Mouse (Mus musculus): ENCODE data around the gene Sel1l2. TPM values are rescaled to one million over a fixed set of nuclear protein-coding genes. Genes with fewer than 3 reads are reported as not detected.
"Not testable (repeated sequence)": the region's sequence is repeated elsewhere in the genome, so short reads cannot be mapped to it uniquely, and the experiment has no call there.

Gene Sel1l2
- polyA plus RNA-seq, 1 experiment from 2014 or later, result not detected

DNA sequence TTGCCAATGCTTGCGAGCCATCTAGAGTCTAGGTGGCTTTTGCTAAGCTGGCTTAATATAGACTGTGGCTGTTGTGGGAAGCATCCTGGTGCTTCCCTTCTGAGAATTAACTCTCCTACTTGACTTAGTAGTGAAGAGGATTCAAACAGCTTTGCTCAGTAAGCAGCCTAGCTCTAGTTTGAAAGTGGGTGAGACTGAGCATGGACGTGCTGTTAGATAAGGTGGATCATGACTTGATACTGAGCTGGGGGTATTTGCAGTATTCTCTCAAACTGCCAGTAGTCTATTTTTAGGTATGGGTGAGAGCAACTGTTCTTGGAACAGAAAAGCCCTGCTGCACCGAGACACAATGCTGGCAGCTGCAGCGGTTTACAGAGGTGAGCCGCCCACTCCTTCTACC, 186.9 kb downstream of the Sel1l2 start:
- peaks cover 23% of the 10 kb centered on the region for H3K36me3 ChIP-seq
- no peak for ATAC-seq (ENCODE audit: low FRiP score, low read depth)
- WGBS, result 95% methylated on average over 5 of the region's 5 CpGs

GRCm38 (mm10) chr2:140200713-140201112, 188.8 kb downstream of the Sel1l2 start:
- WGBS, result 83% methylated on average over 2 of the region's 2 CpGs
- peaks cover 27% of the 10 kb centered on the region for H3K36me3 ChIP-seq

More for the DNA sequence above, 186.9 kb downstream of the Sel1l2 start:
- Histone ChIP-seq H3K4me2 (replicated peaks) (no peak overlapping the region), H3K4me1 (no peaks in the 10 kb centered on the region), H3K9ac (no peak overlapping the region), H3K27ac (no peak overlapping the region), H3K4me3 (no peak overlapping the region), H3K27me3 (replicated peaks) (no peaks in the 10 kb centered on the region), H3K9me3 (no peaks in the 10 kb centered on the region)

DNA sequence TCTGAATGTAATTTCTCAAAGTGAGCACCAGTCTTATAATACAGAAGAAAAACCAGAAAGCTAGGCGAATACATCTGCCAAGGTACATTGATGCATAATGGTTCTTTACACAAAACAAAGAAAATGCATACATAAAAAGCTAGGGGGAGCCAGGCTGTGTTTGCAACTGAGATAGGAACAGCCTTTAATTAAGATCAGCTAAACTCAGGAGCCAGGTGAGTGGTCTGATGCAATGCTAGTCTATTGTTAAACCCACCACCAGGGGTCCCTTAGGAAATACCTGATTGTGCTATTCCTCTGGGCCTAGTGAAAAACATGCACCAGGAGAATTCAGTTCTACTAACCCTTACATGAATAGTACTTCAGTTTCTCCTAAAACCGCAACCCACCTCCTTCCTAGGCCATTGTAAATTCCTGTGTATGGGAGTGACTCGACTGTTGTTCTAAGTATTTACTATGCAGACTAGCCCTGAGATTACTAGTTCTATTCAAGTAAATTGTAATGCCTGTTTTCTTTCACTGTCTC, 203.8 kb downstream of the Sel1l2 start:
- not testable (repeated sequence) for H3K9me3 ChIP-seq; H3K9ac ChIP-seq; H3K4me1 ChIP-seq; H3K27ac ChIP-seq; ATAC-seq (ENCODE audit: low FRiP score, low read depth); H3K27me3 ChIP-seq (replicated peaks); H3K4me2 ChIP-seq (replicated peaks); H3K4me3 ChIP-seq
- H3K36me3 ChIP-seq, result peaks cover 23% of the 10 kb centered on the region; the same call in 1 of the 2 replicates
- WGBS, result 94% methylated on average over 3 of the region's 3 CpGs

More at GRCm38 (mm10) chr2:140200713-140201112, 188.8 kb downstream of the Sel1l2 start:
- H3K4me1 ChIP-seq, result no peaks in the 10 kb centered on the region
- no peaks in the 10 kb centered on the region for H3K27me3 ChIP-seq (replicated peaks)
- H3K4me3 ChIP-seq, result no peak overlapping the region
- H3K27ac ChIP-seq, result no peak overlapping the region
- no peak for ATAC-seq (ENCODE audit: low FRiP score, low read depth)
- H3K9me3 ChIP-seq, result no peaks in the 10 kb centered on the region
- no peak overlapping the region for H3K4me2 ChIP-seq (replicated peaks)
- H3K9ac ChIP-seq, result no peak overlapping the region

Other genes starting within 250 kb of the Sel1l2 start
- gene Gm17374, start 237.7 kb downstream of the Sel1l2 start, polyA plus RNA-seq (2016; fragmentation: Nextera tagmentation; extraction: Ambion mirVana), result not detected in 2 replicates
- 23.6 and 28.8 TPM in 2 replicates for gene Esf1, start 219.1 kb downstream of the Sel1l2 start, polyA plus RNA-seq (2016; fragmentation: Nextera tagmentation; extraction: Ambion mirVana)
- 32.7 and 33.3 TPM in 2 replicates for gene Ndufaf5, start 219.1 kb downstream of the Sel1l2 start, polyA plus RNA-seq (2016; fragmentation: Nextera tagmentation; extraction: Ambion mirVana)
- gene Macrod2, start 5.6 kb upstream of the Sel1l2 start, polyA plus RNA-seq (2016; fragmentation: Nextera tagmentation; extraction: Ambion mirVana), result 52.6 and 53.8 TPM in 2 replicates

Data from neural tube, embryonic 12.5 days (tissue).